Mouse (Mus musculus) heart, embryonic 13.5 days (tissue): ENCODE measurements at regions not wholly inside any gene's neighbourhood (a gene's known extent, or its start where the extent isn't known, plus 50 kb on each side); places are given as distances from the start of the nearest gene placed in this dataset.

Source experiments
- ATAC-seq: fragments of 200-750 bp; cut with Nextera tagmentation; 2 replicates; pipeline ENCODE4 v1.8.0; 2017; ENCODE audit warnings: moderate TSS enrichment; ENCODE audit not compliant: insufficient number of reproducible peaks, low FRiP score, low TSS enrichment; ENCODE audit errors: extremely low read depth
- H3K27ac ChIP-seq: fragments of 300-500 bp; sonication (generic); replicated peaks from 2 replicates; pipeline ENCODE4 v1.5.1; 2015; ENCODE audit warnings: moderate library complexity, mild to moderate bottlenecking, inconsistent platforms
- H3K27me3 ChIP-seq: fragments of 300-500 bp; sonication (generic); replicated peaks from 2 replicates; pipeline ENCODE4 v1.6.1; 2015; ENCODE audit warnings: mild to moderate bottlenecking, inconsistent platforms
- H3K36me3 ChIP-seq: fragments of 300-500 bp; sonication (generic); 2 replicates; pipeline ENCODE4 v1.6.1; 2015; ENCODE audit warnings: mild to moderate bottlenecking, inconsistent platforms
- H3K4me1 ChIP-seq: fragments of 300-500 bp; sonication (generic); 2 replicates; pipeline ENCODE4 v1.6.1; 2015; ENCODE audit warnings: inconsistent platforms
- H3K4me2 ChIP-seq: fragments of 300-500 bp; sonication (generic); 2 replicates; pipeline ENCODE4 v1.6.1; 2015; ENCODE audit warnings: inconsistent platforms, mild to moderate bottlenecking, moderate library complexity
- H3K4me3 ChIP-seq: fragments of 300-500 bp; sonication (generic); 2 replicates; pipeline ENCODE4 v1.5.1; 2015; ENCODE audit warnings: moderate library complexity, mild to moderate bottlenecking, inconsistent platforms
- H3K9ac ChIP-seq: fragments of 300-500 bp; sonication (generic); 2 replicates; pipeline ENCODE4 v1.6.1; 2015; ENCODE audit warnings: inconsistent platforms, mild to moderate bottlenecking, moderate library complexity
- H3K9me3 ChIP-seq: fragments of 300-500 bp; sonication (generic); 2 replicates; pipeline ENCODE4 v1.6.1; 2016; ENCODE audit warnings: inconsistent platforms
- WGBS: fragments of 180-500 bp; shearing (Covaris S2); methylation state at CpG from one replicate; pipeline ENCODE4 v1.1.7; 2015; ENCODE audit warnings: mixed read lengths; 5-methylcytosine and 5-hydroxymethylcytosine counted together

GRCm38 (mm10) chr2:148579027-148579426 lies 93.4 kb upstream of the Nxt1 start:
- Histone ChIP-seq H3K36me3 (no peaks in the 10 kb centered on the region), H3K4me3 (no peak overlapping the region), H3K9ac (no peak overlapping the region), H3K27ac (no peak overlapping the region), H3K9me3 (no peaks in the 10 kb centered on the region), H3K4me2 (no peak overlapping the region), H3K27me3 (0 out of 2 replicates have a peak, but pooled peaks cover 8% of the 10 kb centered on the region), H3K4me1 (no peaks in the 10 kb centered on the region)
- ATAC-seq: no peak
- 68% methylated on average over 5 of the region's 5 CpGs for WGBS

GRCm38 (mm10) chr2:148578176-148578575 lies 94.2 kb upstream of the Nxt1 start:
- no peak overlapping the region for H3K27ac ChIP-seq
- no peaks in the 10 kb centered on the region for H3K9me3 ChIP-seq
- 45% methylated on average over 2 of the region's 2 CpGs for WGBS
- H3K36me3 ChIP-seq: no peaks in the 10 kb centered on the region
- no peak overlapping the region for H3K9ac ChIP-seq
- 0 out of 2 replicates have a peak, but pooled peaks cover 8% of the 10 kb centered on the region for H3K27me3 ChIP-seq
- no peak overlapping the region for H3K4me2 ChIP-seq
- ATAC-seq: no peak
- H3K4me1 ChIP-seq: no peaks in the 10 kb centered on the region
- no peak overlapping the region for H3K4me3 ChIP-seq

GRCm38 (mm10) chr2:148575433-148575832 lies 97.0 kb upstream of the Nxt1 start:
- no peaks in the 10 kb centered on the region for H3K4me1 ChIP-seq
- H3K27ac ChIP-seq: no peak overlapping the region
- no peak overlapping the region for H3K9ac ChIP-seq
- 73% methylated on average over 3 of the region's 3 CpGs for WGBS
- ATAC-seq: no peak
- no peak overlapping the region for H3K4me2 ChIP-seq
- no peaks in the 10 kb centered on the region for H3K9me3 ChIP-seq
- no peaks in the 10 kb centered on the region for H3K36me3 ChIP-seq
- H3K4me3 ChIP-seq: no peak overlapping the region
- 0 out of 2 replicates have a peak, but pooled peaks cover 8% of the 10 kb centered on the region for H3K27me3 ChIP-seq

- 6% methylated on average over 1 of the region's 1 CpGs for WGBS
- H3K4me1 ChIP-seq: peaks cover 9% of the 10 kb centered on the region; the same call in 1 of the 2 replicates
- no peak overlapping the region for H3K27ac ChIP-seq
- H3K36me3 ChIP-seq: no peaks in the 10 kb centered on the region
- H3K4me3 ChIP-seq: no peak overlapping the region
- ATAC-seq: no peak
- 0 out of 2 replicates have a peak, but pooled peaks cover under 1% of the 10 kb centered on the region for H3K27me3 ChIP-seq
- H3K9me3 ChIP-seq: no peaks in the 10 kb centered on the region
- no peak overlapping the region for H3K4me2 ChIP-seq
- no peak overlapping the region for H3K9ac ChIP-seq
Measured at GRCm38 (mm10) chr2:148572165-148572564, 100.2 kb upstream of the Nxt1 start.

- no peak overlapping the region for H3K27ac ChIP-seq
- no peaks in the 10 kb centered on the region for H3K9me3 ChIP-seq
- H3K9ac ChIP-seq: no peak overlapping the region
- 85% methylated on average over 1 of the region's 1 CpGs for WGBS
- no peaks in the 10 kb centered on the region for H3K27me3 ChIP-seq
- H3K4me1 ChIP-seq: peaks cover 9% of the 10 kb centered on the region; the same call in 1 of the 2 replicates
- no peak for ATAC-seq
- no peaks in the 10 kb centered on the region for H3K36me3 ChIP-seq
- H3K4me3 ChIP-seq: no peak overlapping the region
- H3K4me2 ChIP-seq: no peak overlapping the region
Measured at GRCm38 (mm10) chr2:148571616-148572015, 100.8 kb upstream of the Nxt1 start.

- Histone ChIP-seq H3K4me1 (peaks cover 9% of the 10 kb centered on the region; the same call in 1 of the 2 replicates), H3K4me2 (no peak overlapping the region), H3K9ac (no peak overlapping the region), H3K36me3 (no peaks in the 10 kb centered on the region), H3K27me3 (no peaks in the 10 kb centered on the region), H3K4me3 (no peak overlapping the region), H3K9me3 (no peaks in the 10 kb centered on the region), H3K27ac (no peak overlapping the region)
- 60% methylated on average over 5 of the region's 5 CpGs for WGBS
- no peak for ATAC-seq
Measured at GRCm38 (mm10) chr2:148571018-148571417, 101.4 kb upstream of the Nxt1 start.

GRCm38 (mm10) chr2:148567930-148568481 lies 104.4 kb upstream of the Nxt1 start:
- Histone ChIP-seq H3K4me3 (no peak overlapping the region), H3K9me3 (no peaks in the 10 kb centered on the region), H3K27ac (no peak overlapping the region), H3K4me2 (no peak overlapping the region), H3K27me3 (no peaks in the 10 kb centered on the region), H3K36me3 (no peaks in the 10 kb centered on the region), H3K4me1 (peaks cover 9% of the 10 kb centered on the region; the same call in 1 of the 2 replicates), H3K9ac (no peak overlapping the region)
- WGBS: 51% methylated on average over 2 of the region's 2 CpGs
- ATAC-seq: no peak

- no peak overlapping the region for H3K9ac ChIP-seq
Measured at GRCm38 (mm10) chr2:148563390-148563789, 109.0 kb upstream of the Nxt1 start.

GRCm38 (mm10) chr2:148562041-148562440 lies 110.4 kb upstream of the Nxt1 start:
- no peak overlapping the region for H3K27ac ChIP-seq
- no peak overlapping the region for H3K4me2 ChIP-seq
- peaks cover 6% of the 10 kb centered on the region; the same call in 1 of the 2 replicates for H3K4me1 ChIP-seq
- H3K9me3 ChIP-seq: no peaks in the 10 kb centered on the region
- 67% methylated on average over 3 of the region's 3 CpGs for WGBS
- no peak for ATAC-seq
- no peak overlapping the region for H3K4me3 ChIP-seq
- no peaks in the 10 kb centered on the region for H3K27me3 ChIP-seq
- H3K36me3 ChIP-seq: no peaks in the 10 kb centered on the region
- no peak overlapping the region for H3K9ac ChIP-seq

More at GRCm38 (mm10) chr2:148563390-148563789, 109.0 kb upstream of the Nxt1 start:
- peaks cover 15% of the 10 kb centered on the region; the same call in 1 of the 2 replicates for H3K4me1 ChIP-seq
- no peaks in the 10 kb centered on the region for H3K27me3 ChIP-seq
- H3K36me3 ChIP-seq: no peaks in the 10 kb centered on the region
- no peak overlapping the region for H3K4me3 ChIP-seq
- 55% methylated on average over 3 of the region's 3 CpGs for WGBS
- H3K27ac ChIP-seq: no peak overlapping the region
- H3K4me2 ChIP-seq: no peak overlapping the region
- no peaks in the 10 kb centered on the region for H3K9me3 ChIP-seq
- ATAC-seq: no peak

- Histone ChIP-seq H3K27ac (no peak overlapping the region), H3K4me3 (no peak overlapping the region), H3K4me1 (peaks cover 6% of the 10 kb centered on the region; the same call in 1 of the 2 replicates), H3K4me2 (no peak overlapping the region), H3K36me3 (no peaks in the 10 kb centered on the region), H3K9me3 (no peaks in the 10 kb centered on the region), H3K27me3 (no peaks in the 10 kb centered on the region), H3K9ac (no peak overlapping the region)
- no peak; the same call in 1 of the 2 replicates for ATAC-seq
- WGBS: 70% methylated on average over 4 of the region's 4 CpGs
Measured at GRCm38 (mm10) chr2:148560013-148560773, 112.2 kb upstream of the Nxt1 start.

GRCm38 (mm10) chr2:148559376-148559775 lies 113.0 kb upstream of the Nxt1 start:
- no peaks in the 10 kb centered on the region for H3K36me3 ChIP-seq
- 72% methylated on average over 4 of the region's 4 CpGs for WGBS
- H3K4me1 ChIP-seq: peaks cover 6% of the 10 kb centered on the region; the same call in 1 of the 2 replicates
- no peak overlapping the region for H3K27ac ChIP-seq
- no peak overlapping the region for H3K4me3 ChIP-seq
- no peak overlapping the region for H3K9ac ChIP-seq
- H3K9me3 ChIP-seq: no peaks in the 10 kb centered on the region
- no peaks in the 10 kb centered on the region for H3K27me3 ChIP-seq
- no peak for ATAC-seq
- H3K4me2 ChIP-seq: no peak overlapping the region
